Mouse (Mus musculus): Measurements from ENCODE around the gene Rps6kc1. TPM values are rescaled to one million over a fixed set of nuclear protein-coding genes. Genes with fewer than 3 reads are reported as not detected.

Rps6kc1 gene
- total and polyA plus RNA-seq, 3 experiments: 7.8 to 18.0 (median 12.5) TPM

DNA sequence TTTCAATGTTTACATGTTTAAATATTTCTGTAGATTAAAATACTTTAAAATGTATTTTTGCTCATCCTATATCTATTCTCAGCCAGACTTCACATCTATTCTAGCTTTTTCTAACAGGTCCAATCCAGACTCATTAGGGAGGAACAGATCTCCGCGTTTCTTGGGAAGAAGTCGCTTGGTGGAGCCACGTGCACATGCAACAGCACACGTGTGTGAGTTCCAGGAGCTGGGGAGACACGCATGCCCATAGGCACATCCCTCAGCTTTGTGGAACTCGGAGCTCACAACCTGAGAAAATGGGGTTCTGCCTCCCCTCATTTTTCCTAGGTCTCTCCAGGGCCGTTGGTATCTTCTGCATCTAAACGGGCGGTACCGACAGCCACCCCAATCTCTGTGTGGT lies 243.7 kb downstream of the Rps6kc1 start:
- in situ Hi-C loops (cut with MboI; ENCODE audit: low pct_ligation_motif_present, low pct_unique_long_range_greater_than_20kb, low sequenced_read_pairs): no loop called here
- Histone ChIP-seq H3K79me2 (replicated peaks; ENCODE audit: control insufficient read depth, extremely low read depth, insufficient read depth, poor library complexity, severe bottlenecking) (no peaks in the 10 kb centered on the region), H3K27me3 (replicated peaks) (no peaks in the 10 kb centered on the region), H3K4me2 (ENCODE audit: insufficient read depth, low read depth, poor library complexity, severe bottlenecking) (no peak overlapping the region), H3K36me3 (replicated peaks in 1 of 2; ENCODE audit: control insufficient read depth in 1 of 2, insufficient read depth in 1 of 2, low read length in 1 of 2) (no peaks in the 10 kb centered on the region), H3K4me3 (replicated peaks in 1 of 3; ENCODE audit: low read depth in 2 of 3, low read length in 2 of 3, poor library complexity in 1 of 3) (no peak overlapping the region), H3K27ac (ENCODE audit: insufficient read depth, low read depth) (no peak overlapping the region), H3K4me1 (ENCODE audit: control insufficient read depth in 1 of 2, insufficient read depth in 2 of 2) (peaks cover 2 to 26% of the 10 kb centered on the region in 2 experiments), H3K9ac (ENCODE audit: insufficient read depth, low read depth) (no peak overlapping the region), H3K9me3 (replicated peaks; ENCODE audit: low read length) (no peaks in the 10 kb centered on the region)
- dilution Hi-C loops (cut with MboI; ENCODE audit: extremely low pct_ligation_motif_present, extremely low pct_unique_long_range_greater_than_20kb, low sequenced_read_pairs): no loop called here
- no peak for DNase-seq (ENCODE audit: extremely low read depth)
- no peak for TF ChIP-seq SIN3A (IDR thresholded peaks at IDR 0.05; ENCODE audit: low read length)
- no peak for TF ChIP-seq RAD21 (IDR thresholded peaks at IDR 0.05; ENCODE audit: low read depth, low read length)
- TF ChIP-seq USF2 (conservative IDR thresholded peaks at IDR 0.05; ENCODE audit: low read depth, low read length): no peak
- no peak for TF ChIP-seq E2F4 (IDR thresholded peaks at IDR 0.05; ENCODE audit: insufficient replicate concordance, low read depth, low read length)
- TF ChIP-seq NRF1 (IDR thresholded peaks at IDR 0.05; ENCODE audit: low read depth, low read length): no peak
- no peak for TF ChIP-seq JUND (conservative IDR thresholded peaks at IDR 0.05; ENCODE audit: low read depth, low read length)
- TF ChIP-seq USF1 (IDR thresholded peaks at IDR 0.05; ENCODE audit: low read depth, low read length): no peak
- no peak for TF ChIP-seq NELFE (IDR thresholded peaks at IDR 0.05; ENCODE audit: low read depth, low read length)
- no peak for TF ChIP-seq MAFK (IDR thresholded peaks at IDR 0.05; ENCODE audit: insufficient replicate concordance, low read length)
- TF ChIP-seq HCFC1 (IDR thresholded peaks at IDR 0.05; ENCODE audit: low read depth, low read length): no peak
- no peak for TF ChIP-seq ZMIZ1 (IDR thresholded peaks at IDR 0.05; ENCODE audit: low read depth, low read length)
- TF ChIP-seq JUN (IDR thresholded peaks at IDR 0.05; ENCODE audit: insufficient read depth, low read depth, low read length): no peak
- TF ChIP-seq POLR2AphosphoS2 (IDR thresholded peaks at IDR 0.05; ENCODE audit: low read depth, low read length): no peak
- no peak for TF ChIP-seq ELF1 (IDR thresholded peaks at IDR 0.05; ENCODE audit: low read depth, low read length)
- TF ChIP-seq SMC3 (IDR thresholded peaks at IDR 0.05; ENCODE audit: low read depth, low read length): no peak

DNA sequence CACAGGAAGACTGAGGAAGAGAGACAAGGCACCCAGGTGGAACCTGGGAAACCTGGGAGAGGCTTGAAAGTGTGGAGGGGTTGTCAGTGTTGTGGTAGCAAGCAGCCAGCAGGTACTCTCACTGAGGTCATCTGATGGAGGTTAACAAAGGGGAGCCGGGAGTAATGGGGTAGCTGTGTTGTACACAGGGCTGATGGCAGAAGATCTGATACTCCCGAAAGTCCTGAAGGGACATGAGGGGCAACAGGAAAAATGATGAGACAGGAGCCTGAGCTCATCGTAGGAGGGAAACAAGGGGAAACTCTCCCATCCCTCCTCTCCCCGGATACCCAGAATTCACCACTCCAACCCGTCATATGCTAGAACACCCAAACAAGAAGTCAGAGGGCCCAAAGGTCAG lies 244.2 kb downstream of the Rps6kc1 start:
- H3K27ac ChIP-seq (ENCODE audit: insufficient read depth, low read depth): no peak overlapping the region
- TF ChIP-seq IRF4 (IDR thresholded peaks at IDR 0.05; ENCODE audit: low read depth, low read length) (no peak), E2F4 (IDR thresholded peaks at IDR 0.05; ENCODE audit: insufficient replicate concordance, low read depth, low read length) (no peak), KAT2A (IDR thresholded peaks at IDR 0.05; ENCODE audit: insufficient replicate concordance, low read length) (no peak), MAZ (IDR thresholded peaks at IDR 0.05; ENCODE audit: low read depth, low read length) (no peak), JUND (conservative IDR thresholded peaks at IDR 0.05; ENCODE audit: low read depth, low read length) (no peak), POLR2A (IDR thresholded peaks at IDR 0.05; ENCODE audit: low read depth, low read length) (no peak), CTCF (conservative IDR thresholded peaks at IDR 0.05 in 1 of 2, IDR thresholded peaks at IDR 0.05 in 1 of 2; ENCODE audit: low read depth in 2 of 2, low read length in 2 of 2) (no peak), CHD2 (IDR thresholded peaks at IDR 0.05; ENCODE audit: low read length) (no peak), MAFK (IDR thresholded peaks at IDR 0.05; ENCODE audit: insufficient replicate concordance, low read length) (no peak), ETS1 (conservative IDR thresholded peaks at IDR 0.05; ENCODE audit: low read depth, low read length) (no peak), ZC3H11A (IDR thresholded peaks at IDR 0.05; ENCODE audit: low read depth, low read length) (no peak), POLR2AphosphoS2 (IDR thresholded peaks at IDR 0.05; ENCODE audit: low read depth, low read length) (no peak), SIN3A (IDR thresholded peaks at IDR 0.05; ENCODE audit: low read length) (no peak), MXI1 (IDR thresholded peaks at IDR 0.05; ENCODE audit: low read depth, low read length) (no peak), NRF1 (IDR thresholded peaks at IDR 0.05; ENCODE audit: low read depth, low read length) (no peak)
- DNase-seq (ENCODE audit: extremely low read depth): no peak
- H3K4me1 ChIP-seq (ENCODE audit: control insufficient read depth in 1 of 2, insufficient read depth in 2 of 2): peaks cover 2 to 26% of the 10 kb centered on the region in 2 experiments
- in situ Hi-C loops (cut with MboI; ENCODE audit: low pct_ligation_motif_present, low pct_unique_long_range_greater_than_20kb, low sequenced_read_pairs): no loop called here
- no peaks in the 10 kb centered on the region for H3K9me3 ChIP-seq (replicated peaks; ENCODE audit: low read length)
- no peaks in the 10 kb centered on the region for H3K79me2 ChIP-seq (replicated peaks; ENCODE audit: control insufficient read depth, extremely low read depth, insufficient read depth, poor library complexity, severe bottlenecking)
- dilution Hi-C loops (cut with MboI; ENCODE audit: extremely low pct_ligation_motif_present, extremely low pct_unique_long_range_greater_than_20kb, low sequenced_read_pairs): no loop called here
- no peak overlapping the region for H3K9ac ChIP-seq (ENCODE audit: insufficient read depth, low read depth)
- H3K4me3 ChIP-seq (replicated peaks in 1 of 3; ENCODE audit: low read depth in 2 of 3, low read length in 2 of 3, poor library complexity in 1 of 3): no peak overlapping the region
- no peaks in the 10 kb centered on the region for H3K36me3 ChIP-seq (replicated peaks in 1 of 2; ENCODE audit: control insufficient read depth in 1 of 2, insufficient read depth in 1 of 2, low read length in 1 of 2)
- no peaks in the 10 kb centered on the region for H3K27me3 ChIP-seq (replicated peaks)
- no peak overlapping the region for H3K4me2 ChIP-seq (ENCODE audit: insufficient read depth, low read depth, poor library complexity, severe bottlenecking)

Data from CH12.LX (cell line).